Mouse (Mus musculus) E14TG2a.4 (cell line): ENCODE data around the gene Rbbp4.
A peak's percentile ranks its signal among the peaks of the same experiment; 100 is the strongest.

ENCODE experiments used
- H3K27me3 ChIP-seq: 2 replicates; pipeline ENCODE4 v1.6.1; 2014; ENCODE audit warnings: low read length, control low read depth; ENCODE audit not compliant: insufficient read depth
- H3K36me3 ChIP-seq: 2 replicates; pipeline ENCODE4 v1.6.1; 2014; ENCODE audit warnings: low read length, control low read depth; ENCODE audit not compliant: insufficient read depth
- H3K4me1 ChIP-seq: replicated peaks from 2 replicates; pipeline ENCODE4 v1.6.1; 2014; ENCODE audit warnings: low read depth, low read length, control low read depth
- H3K4me3 ChIP-seq: replicated peaks from 2 replicates; pipeline ENCODE4 v1.5.1; 2014; ENCODE audit warnings: mild to moderate bottlenecking, low read length
- H3K9me3 ChIP-seq: 2 replicates; pipeline ENCODE4 v1.6.1; 2014; ENCODE audit warnings: low read length, control low read depth
- CTCF ChIP-seq: conservative IDR thresholded peaks from 2 replicates; pipeline ENCODE4 v1.5.1; 2014; ENCODE audit warnings: low read length
- NANOG ChIP-seq: IDR thresholded peaks from 2 replicates; pipeline ENCODE4 v1.6.1; 2014; ENCODE audit warnings: borderline replicate concordance, low read length, mixed read lengths
- POU5F1 ChIP-seq: IDR thresholded peaks from 2 replicates; pipeline ENCODE4 v1.6.1; 2014; ENCODE audit warnings: low read length, borderline replicate concordance

The Rbbp4 gene

DNA sequence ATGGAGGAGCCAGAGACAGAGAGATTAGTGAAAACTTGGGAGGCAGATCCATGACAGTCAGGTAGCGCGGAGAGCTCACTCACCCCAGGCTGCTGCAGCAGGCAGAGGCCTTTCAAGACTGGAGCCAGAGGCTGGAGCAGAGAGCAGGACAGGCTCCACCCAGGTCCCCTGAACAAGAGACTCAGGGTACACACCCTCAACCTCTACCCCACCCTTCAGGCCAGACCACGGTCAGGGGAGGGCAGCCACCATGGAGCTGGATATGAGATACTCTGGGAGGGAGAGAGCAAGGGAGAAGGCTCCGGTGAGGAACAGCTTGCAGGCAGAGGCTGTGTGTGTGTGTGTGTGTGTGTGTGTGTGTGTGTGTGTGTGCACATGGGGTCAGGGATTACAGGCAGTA is 69.0 kb downstream of the Rbbp4 start:
- Histone ChIP-seq H3K4me3 (peak overlapping the region; percentile 32), H3K27me3 (no peaks in the 10 kb centered on the region), H3K9me3 (no peaks in the 10 kb centered on the region), H3K4me1 (peaks cover 61% of the 10 kb centered on the region), H3K36me3 (no peaks in the 10 kb centered on the region)
- no peak for TF ChIP-seq NANOG
- no peak for TF ChIP-seq CTCF
- TF ChIP-seq POU5F1: no peak

GRCm38 (mm10) chr4:129263225-129264021 is 71.7 kb downstream of the Rbbp4 start:
- no peaks in the 10 kb centered on the region for H3K36me3 ChIP-seq
- H3K4me1 ChIP-seq: peaks cover 82% of the 10 kb centered on the region
- H3K27me3 ChIP-seq: no peaks in the 10 kb centered on the region
- TF ChIP-seq POU5F1: no peak
- TF ChIP-seq NANOG: no peak
- TF ChIP-seq CTCF: no peak
- H3K4me3 ChIP-seq: peak overlapping the region; percentile 63
- no peaks in the 10 kb centered on the region for H3K9me3 ChIP-seq

GRCm38 (mm10) chr4:129261196-129261595 is 74.0 kb downstream of the Rbbp4 start, which contains the start of gene C77080:
Gene C77080, minus strand, starts transcription at chr4:129261404.
- TF ChIP-seq NANOG: no peak
- no peak for TF ChIP-seq CTCF
- Histone ChIP-seq H3K27me3 (peaks cover 6% of the 10 kb centered on the region; the same call in 1 of the 2 replicates), H3K4me1 (peaks cover 77% of the 10 kb centered on the region), H3K4me3 (peak within 1 kb of the TSS; percentile 62), H3K9me3 (no peaks in the 10 kb centered on the region), H3K36me3 (no peaks in the 10 kb centered on the region)

DNA sequence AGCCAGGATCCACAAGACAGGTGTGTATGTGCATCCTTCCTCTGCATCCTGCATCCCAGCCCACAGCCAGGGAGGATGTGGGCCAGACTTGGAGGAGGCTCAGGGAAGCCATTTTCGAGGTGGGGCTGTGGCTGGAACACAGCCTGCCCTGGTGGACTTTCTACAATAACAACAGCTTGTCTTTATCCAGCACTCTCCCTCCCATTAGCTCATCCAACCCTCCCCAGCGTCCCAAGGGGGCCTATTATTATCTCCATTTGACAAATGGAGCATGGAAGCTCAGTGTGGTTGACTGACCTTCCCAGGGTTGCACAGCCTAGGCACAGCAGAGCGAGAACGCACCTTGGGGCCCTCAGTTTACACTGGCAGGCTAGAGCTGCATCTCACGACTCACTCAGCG is 74.5 kb downstream of the Rbbp4 start:
- Histone ChIP-seq H3K4me1 (peaks cover 75% of the 10 kb centered on the region), H3K9me3 (no peaks in the 10 kb centered on the region), H3K4me3 (peak overlapping the region; percentile 62), H3K27me3 (peaks cover 10% of the 10 kb centered on the region; the same call in 1 of the 2 replicates), H3K36me3 (no peaks in the 10 kb centered on the region)
- TF ChIP-seq CTCF (no peak), NANOG (no peak), POU5F1 (no peak)

DNA sequence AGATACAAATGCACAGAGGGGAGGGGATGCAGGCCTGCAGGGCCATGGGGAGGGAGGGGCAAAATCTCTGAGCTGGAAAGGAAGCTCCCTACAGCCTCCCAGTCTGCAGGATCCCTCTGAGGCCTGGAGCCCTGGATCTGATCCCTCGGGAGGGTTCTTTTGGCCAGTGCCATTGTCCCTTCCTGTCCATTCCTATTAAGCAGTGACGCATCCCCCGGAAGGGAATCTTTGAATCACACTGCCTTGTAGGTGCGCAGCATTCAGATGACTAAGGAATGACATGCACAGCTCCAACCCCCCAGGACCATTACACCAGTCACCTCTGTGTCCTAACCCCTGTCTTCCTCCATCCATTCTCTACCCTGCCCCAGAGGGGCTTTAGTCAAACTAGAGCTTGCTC is 76.1 kb downstream of the Rbbp4 start:
- Histone ChIP-seq H3K27me3 (peaks cover 18% of the 10 kb centered on the region), H3K9me3 (no peaks in the 10 kb centered on the region), H3K4me3 (no peak overlapping the region), H3K4me1 (peaks cover 65% of the 10 kb centered on the region), H3K36me3 (no peaks in the 10 kb centered on the region)
- TF ChIP-seq NANOG: no peak
- no peak for TF ChIP-seq CTCF
- TF ChIP-seq POU5F1: no peak
